Comparison of ENCODE assay signal across 9 mouse cellular contexts in genomic region chr9:54821442-54822100, GRCm38 (mm10). TPM values are rescaled to one million over a fixed set of nuclear protein-coding genes. Genes with fewer than 3 reads are reported as not detected.
A peak's percentile ranks its signal among the peaks of the same experiment; 100 is the strongest.
DNase-seq lines count a peak whose midpoint lies in the region; ATAC-seq and TF ChIP-seq lines count a peak whose summit lies in the region.
"Had no signal": no experiment of that assay in that cellular context is flagged by ENCODE, and none has a peak within 500 bp of the region (broad histone marks: within the 10 kb centered on the region; RNA-seq: fewer than 3 reads in every experiment).

No protein-coding gene starts in this region.

- no peaks in the 10 kb centered on the region for H3K4me1 ChIP-seq in lung, embryonic 14.5 days (ENCODE audit: insufficient read depth)

- WGBS in lung, embryonic 14.5 days, result 51% methylated on average over 5 of the region's 5 CpGs

- intact Hi-C loops in heart, postnatal 14 days (cut with DNase I), result loop anchor here (1.0 to 10.0 kb wide), 2 partner anchors 85 to 207 kb away; no protein-coding TSS in a partner anchor

- H3K9ac ChIP-seq in lung, embryonic 14.5 days, result no peak overlapping the region

- no peak overlapping the region for H3K27ac ChIP-seq in lung, embryonic 14.5 days (ENCODE audit: low read depth)

- H3K4me3 ChIP-seq in lung, embryonic 14.5 days (ENCODE audit: low read depth, low read length), result no peak overlapping the region
- H3K4me3 ChIP-seq: erythroblast, embryonic 14.5 days had no signal

- no peaks in the 10 kb centered on the region for H3K36me3 ChIP-seq in lung, embryonic 14.5 days (ENCODE audit: insufficient read depth)

- H3K4me2 ChIP-seq in lung, embryonic 14.5 days, result no peak overlapping the region

- DNase-seq in urinary bladder, postnatal 14 days (ENCODE audit: low spot score), result peak; percentile 39
- no peak for DNase-seq in urinary bladder, adult 2 months (ENCODE audit: low spot score)
- DNase-seq in heart, postnatal 14 days, result peak; percentile 14 to 57
- DNase-seq in kidney, postnatal 4 days, result peak; percentile 49 to 64
- peak; percentile 88 for DNase-seq in lung, embryonic 14.5 days
- peak; percentile 87 for DNase-seq in retina, postnatal 1 day

- no peaks in the 10 kb centered on the region for H3K9me3 ChIP-seq in lung, embryonic 14.5 days (ENCODE audit: low read depth, low read length)

- no peaks in the 10 kb centered on the region for H3K27me3 ChIP-seq in lung, embryonic 14.5 days (ENCODE audit: insufficient read depth, low read length)

- peak; percentile 80 for ATAC-seq in common myeloid progenitor, adult 5-6 weeks (replicated peaks; ENCODE audit: low read depth, poor library complexity, severe bottlenecking)
- ATAC-seq in lung, embryonic 14.5 days (ENCODE audit: insufficient read depth), result peak; percentile 82
- ATAC-seq in activated CD4-positive, CD25-positive, alpha-beta regulatory T cell, adult 4 months, result no peak

- peak; percentile 73 for TF ChIP-seq CTCF in lung, embryonic 14.5 days (IDR thresholded peaks at IDR 0.05; ENCODE audit: low read depth)

RNA-seq across cellular contexts. Expression of gene Ireb2, which starts 42.0 kb away (rescaled TPM):
- polyA plus RNA-seq in urinary bladder, adult 2 months (2012; rRNA removed), result 20.0 and 21.8 TPM in 2 replicates
- total RNA-seq in common myeloid progenitor, adult 5-6 weeks (2017), result 36.8 and 60.5 TPM in 2 replicates
- 10 to 100 TPM; 40.1 to 40.9 TPM for total RNA-seq in heart, postnatal 14 days (2021)
- 44.3 and 45.9 TPM in 2 replicates for polyA plus RNA-seq in lung, embryonic 14.5 days (2014; fragmentation: Nextera tagmentation; extraction: Ambion mirVana)
- polyA plus RNA-seq in activated CD4-positive, CD25-positive, alpha-beta regulatory T cell, adult 4 months (2017; shearing (Covaris generic)), result 10 to 100 TPM; 20.4 to 22.8 TPM

RNA-seq across cellular contexts. Expression of gene Crabp1, which starts 57.0 kb away (rescaled TPM):
- polyA plus RNA-seq in urinary bladder, adult 2 months (2012; rRNA removed), result 0.08 and 0.15 TPM in 2 replicates
- not detected in 2 replicates for total RNA-seq in common myeloid progenitor, adult 5-6 weeks (2017)
- total RNA-seq in heart, postnatal 14 days (2021), result not detected
- polyA plus RNA-seq in lung, embryonic 14.5 days (2014; fragmentation: Nextera tagmentation; extraction: Ambion mirVana), result 13.2 and 15.1 TPM in 2 replicates
- polyA plus RNA-seq in activated CD4-positive, CD25-positive, alpha-beta regulatory T cell, adult 4 months (2017; shearing (Covaris generic)), result not detected
- polyA plus RNA-seq: erythroblast, embryonic 14.5 days had no signal

Comparison
In these comparisons a context has a peak if more than half of its experiments do, and no peak if none do; other contexts are left out.
1. RNA of gene Crabp1, which starts 57.0 kb away (polyA plus RNA-seq): 13.2 to 15.1 TPM in lung, embryonic 14.5 days; 0.08 to 0.15 TPM in urinary bladder, adult 2 months and not detected in activated CD4-positive, CD25-positive, alpha-beta regulatory T cell, adult 4 months; every median in the first group is over 10 times any median in the second.